Mouse (Mus musculus) sigmoid colon, adult 10 weeks (tissue): ENCODE data around the gene Bet1. TPM values are rescaled to one million over a fixed set of nuclear protein-coding genes. Genes with fewer than 3 reads are reported as not detected.

ENCODE experiments used
- polyA plus RNA-seq: library from polyadenylated mRNA; stranded (reverse); fragments of 350-450 nt; fragmentation: Illumina TruSeq; extraction: RNeasy Lipid Tissue Mini Kit (QIAGEN cat#74804); gene quantifications from one replicate; pipeline ENCODE4 v1.2.3, GENCODE M21; 2014; ENCODE audit warnings: low read depth, low replicate concordance

Bet1 gene
- 188 TPM for polyA plus RNA-seq

GRCm38 (mm10) chr6:4086663-4087454 is at the start of gene Bet1:
Gene Bet1, minus strand, starts transcription at chr6:4086972.

Other genes with a start within 250 kb of the Bet1 start
- gene Tfpi2, start 98.1 kb downstream of the Bet1 start, polyA plus RNA-seq: 35.1 TPM
- gene Gngt1, start 93.2 kb downstream of the Bet1 start, polyA plus RNA-seq: not detected
- 97.1 TPM for gene Gng11, start 83.1 kb downstream of the Bet1 start, polyA plus RNA-seq